Mouse (Mus musculus): ENCODE results near the gene 2310022B05Rik. TPM values are rescaled to one million over a fixed set of nuclear protein-coding genes. Genes with fewer than 3 reads are reported as not detected.

The 2310022B05Rik gene
- total and polyA plus RNA-seq, 3 experiments: 6.2 to 27.0 TPM; not detected in 1

GRCm38 (mm10) chr8:124635247-124635502 is 28.0 kb downstream of the 2310022B05Rik start:
- no peak for DNase-seq (ENCODE audit: low read depth, low spot score)
- H3K4me3 ChIP-seq (ENCODE audit: control insufficient read depth in 1 of 2, insufficient read depth in 1 of 2, low read depth in 2 of 2, low read length in 2 of 2): no peak overlapping the region

GRCm38 (mm10) chr8:124634411-124635246 is 28.5 kb downstream of the 2310022B05Rik start:
- no peak for TF ChIP-seq KAT2A (conservative IDR thresholded peaks at IDR 0.05; ENCODE audit: low read depth, low read length)
- TF ChIP-seq MAX (IDR thresholded peaks at IDR 0.05; ENCODE audit: low read length): no peak
- no peak for TF ChIP-seq NRF1 (IDR thresholded peaks at IDR 0.05; ENCODE audit: insufficient read depth, low read depth, low read length, poor library complexity, severe bottlenecking)
- TF ChIP-seq E2F4 (IDR thresholded peaks at IDR 0.05; ENCODE audit: borderline replicate concordance, low read depth, low read length): no peak
- no peak for TF ChIP-seq HCFC1 (IDR thresholded peaks at IDR 0.05; ENCODE audit: low read depth, low read length)
- no peak for TF ChIP-seq ETS1 (IDR thresholded peaks at IDR 0.05; ENCODE audit: low read depth, low read length)
- no peak for TF ChIP-seq USF1 (IDR thresholded peaks at IDR 0.05; ENCODE audit: low read depth, low read length)
- Histone ChIP-seq H3K9ac (ENCODE audit: control insufficient read depth, low read depth, low read length, poor library complexity, severe bottlenecking) (no peak overlapping the region), H3K27ac (ENCODE audit: control insufficient read depth, low read depth, low read length) (no peak overlapping the region), H3K79me2 (ENCODE audit: control insufficient read depth, insufficient read depth, low read length, poor library complexity) (no peaks in the 10 kb centered on the region), H3K4me1 (ENCODE audit: control insufficient read depth in 1 of 2, insufficient read depth in 2 of 2, low read length in 2 of 2) (no peaks in the 10 kb centered on the region), H3K4me3 (ENCODE audit: control insufficient read depth in 1 of 2, insufficient read depth in 1 of 2, low read depth in 2 of 2, low read length in 2 of 2) (no peak overlapping the region), H3K9me3 (replicated peaks; ENCODE audit: insufficient read depth, low read length) (no peaks in the 10 kb centered on the region), H3K36me3 (ENCODE audit: control insufficient read depth in 1 of 2, insufficient read depth in 2 of 2, low read length in 2 of 2) (no peaks in the 10 kb centered on the region), H3K27me3 (ENCODE audit: control insufficient read depth in 1 of 2, insufficient read depth in 2 of 2, low read length in 2 of 2) (no peaks in the 10 kb centered on the region)
- no peak for DNase-seq (ENCODE audit: low read depth, low spot score)

More at GRCm38 (mm10) chr8:124635247-124635502, 28.0 kb downstream of the 2310022B05Rik start:
- H3K79me2 ChIP-seq (ENCODE audit: control insufficient read depth, insufficient read depth, low read length, poor library complexity): no peaks in the 10 kb centered on the region
- H3K4me1 ChIP-seq (ENCODE audit: control insufficient read depth in 1 of 2, insufficient read depth in 2 of 2, low read length in 2 of 2): no peaks in the 10 kb centered on the region
- H3K27ac ChIP-seq (ENCODE audit: control insufficient read depth, low read depth, low read length): no peak overlapping the region
- no peaks in the 10 kb centered on the region for H3K9me3 ChIP-seq (replicated peaks; ENCODE audit: insufficient read depth, low read length)
- no peak overlapping the region for H3K9ac ChIP-seq (ENCODE audit: control insufficient read depth, low read depth, low read length, poor library complexity, severe bottlenecking)
- no peaks in the 10 kb centered on the region for H3K27me3 ChIP-seq (ENCODE audit: control insufficient read depth in 1 of 2, insufficient read depth in 2 of 2, low read length in 2 of 2)
- TF ChIP-seq HCFC1 (IDR thresholded peaks at IDR 0.05; ENCODE audit: low read depth, low read length): no peak
- TF ChIP-seq ETS1 (IDR thresholded peaks at IDR 0.05; ENCODE audit: low read depth, low read length): no peak
- no peak for TF ChIP-seq ELF1 (IDR thresholded peaks at IDR 0.05; ENCODE audit: low read depth, low read length)
- no peak for TF ChIP-seq ZNF384 (IDR thresholded peaks at IDR 0.05; ENCODE audit: low read depth, low read length)
- TF ChIP-seq CTCF (IDR thresholded peaks at IDR 0.05 in 2 of 3, conservative IDR thresholded peaks at IDR 0.05 in 1 of 3; ENCODE audit: control insufficient read depth in 1 of 3, insufficient read depth in 1 of 3, low read depth in 2 of 3, low read length in 3 of 3, poor library complexity in 1 of 3, severe bottlenecking in 1 of 3): no peak
- TF ChIP-seq MYC (IDR thresholded peaks at IDR 0.05; ENCODE audit: low read depth, low read length): no peak
- TF ChIP-seq POLR2A (IDR thresholded peaks at IDR 0.05; ENCODE audit: control insufficient read depth in 1 of 2, insufficient read depth in 1 of 2, low read depth in 1 of 2, low read length in 2 of 2, poor library complexity in 1 of 2): no peak
- TF ChIP-seq NELFE (IDR thresholded peaks at IDR 0.05; ENCODE audit: low read depth, low read length): no peak
- no peak for TF ChIP-seq USF1 (IDR thresholded peaks at IDR 0.05; ENCODE audit: low read depth, low read length)
- TF ChIP-seq UBTF (IDR thresholded peaks at IDR 0.05; ENCODE audit: borderline replicate concordance, insufficient read depth, low read depth, low read length): no peak
- no peak for TF ChIP-seq MAFK (IDR thresholded peaks at IDR 0.05; ENCODE audit: borderline replicate concordance, low read depth, low read length)
- TF ChIP-seq SMC3 (IDR thresholded peaks at IDR 0.05; ENCODE audit: low read depth, low read length): no peak
- TF ChIP-seq MXI1 (IDR thresholded peaks at IDR 0.05; ENCODE audit: low read depth, low read length): no peak
- no peak for TF ChIP-seq TCF12 (IDR thresholded peaks at IDR 0.05; ENCODE audit: low read depth, low read length)
- TF ChIP-seq POLR2AphosphoS2 (IDR thresholded peaks at IDR 0.05; ENCODE audit: low read length): no peak
- TF ChIP-seq NRF1 (IDR thresholded peaks at IDR 0.05; ENCODE audit: insufficient read depth, low read depth, low read length, poor library complexity, severe bottlenecking): no peak
- no peaks in the 10 kb centered on the region for H3K36me3 ChIP-seq (ENCODE audit: control insufficient read depth in 1 of 2, insufficient read depth in 2 of 2, low read length in 2 of 2)

Measured in MEL (cell line).